Mouse (Mus musculus): ENCODE measurements around the gene Stx5a.

Stx5a gene

GRCm38 (mm10) chr19:8741243-8741869 lies at the start of gene Stx5a:
TSS of gene Stx5a (plus strand) at chr19:8741413.
- DNase-seq (ENCODE audit: extremely low read depth, insufficient read length, low spot score): peak; percentile 98

- DNase-seq (ENCODE audit: extremely low read depth, insufficient read length, low spot score): no peak
These were observed 49.2 kb upstream of the Stx5a start for GRCm38 (mm10) chr19:8691871-8692539.

GRCm38 (mm10) chr19:8692740-8693139 lies 48.5 kb upstream of the Stx5a start:
- DNase-seq (ENCODE audit: extremely low read depth, insufficient read length, low spot score): no peak

GRCm38 (mm10) chr19:8695330-8695729 lies 45.9 kb upstream of the Stx5a start:
- DNase-seq (ENCODE audit: extremely low read depth, insufficient read length, low spot score): no peak

GRCm38 (mm10) chr19:8699652-8700051 lies 41.6 kb upstream of the Stx5a start:
- DNase-seq (ENCODE audit: extremely low read depth, insufficient read length, low spot score): no peak

GRCm38 (mm10) chr19:8702458-8702857 lies 38.8 kb upstream of the Stx5a start:
- DNase-seq (ENCODE audit: extremely low read depth, insufficient read length, low spot score): peak; percentile 80

GRCm38 (mm10) chr19:8703571-8703970 lies 37.6 kb upstream of the Stx5a start:
- no peak for DNase-seq (ENCODE audit: extremely low read depth, insufficient read length, low spot score)

- DNase-seq (ENCODE audit: extremely low read depth, insufficient read length, low spot score): no peak
These were observed 36.0 kb upstream of the Stx5a start for GRCm38 (mm10) chr19:8705026-8705708.

- no peak for DNase-seq (ENCODE audit: extremely low read depth, insufficient read length, low spot score)
These were observed 35.0 kb upstream of the Stx5a start for GRCm38 (mm10) chr19:8706132-8706667.

- DNase-seq (ENCODE audit: extremely low read depth, insufficient read length, low spot score): no peak
These were observed 34.3 kb upstream of the Stx5a start for GRCm38 (mm10) chr19:8706930-8707329.

GRCm38 (mm10) chr19:8708954-8709353 lies 32.3 kb upstream of the Stx5a start:
- no peak for DNase-seq (ENCODE audit: extremely low read depth, insufficient read length, low spot score)

GRCm38 (mm10) chr19:8710057-8710456 lies 31.2 kb upstream of the Stx5a start:
- peak; percentile 54 for DNase-seq (ENCODE audit: extremely low read depth, insufficient read length, low spot score)

GRCm38 (mm10) chr19:8711506-8711905 lies 29.7 kb upstream of the Stx5a start:
- no peak for DNase-seq (ENCODE audit: extremely low read depth, insufficient read length, low spot score)

GRCm38 (mm10) chr19:8711949-8712869 lies 29.0 kb upstream of the Stx5a start:
- DNase-seq (ENCODE audit: extremely low read depth, insufficient read length, low spot score): no peak

- DNase-seq (ENCODE audit: extremely low read depth, insufficient read length, low spot score): peak; percentile 74
These were observed 28.3 kb upstream of the Stx5a start for GRCm38 (mm10) chr19:8712870-8713305.

- peak; percentile 89 for DNase-seq (ENCODE audit: extremely low read depth, insufficient read length, low spot score)
These were observed 27.8 kb upstream of the Stx5a start for GRCm38 (mm10) chr19:8713306-8713996.

- DNase-seq (ENCODE audit: extremely low read depth, insufficient read length, low spot score): no peak
These were observed 27.1 kb upstream of the Stx5a start for GRCm38 (mm10) chr19:8713997-8714652.

GRCm38 (mm10) chr19:8714653-8715481 lies 26.3 kb upstream of the Stx5a start:
- DNase-seq (ENCODE audit: extremely low read depth, insufficient read length, low spot score): no peak
